Mouse (Mus musculus): ENCODE measurements around the gene Kcne2.

Gene Kcne2

DNA sequence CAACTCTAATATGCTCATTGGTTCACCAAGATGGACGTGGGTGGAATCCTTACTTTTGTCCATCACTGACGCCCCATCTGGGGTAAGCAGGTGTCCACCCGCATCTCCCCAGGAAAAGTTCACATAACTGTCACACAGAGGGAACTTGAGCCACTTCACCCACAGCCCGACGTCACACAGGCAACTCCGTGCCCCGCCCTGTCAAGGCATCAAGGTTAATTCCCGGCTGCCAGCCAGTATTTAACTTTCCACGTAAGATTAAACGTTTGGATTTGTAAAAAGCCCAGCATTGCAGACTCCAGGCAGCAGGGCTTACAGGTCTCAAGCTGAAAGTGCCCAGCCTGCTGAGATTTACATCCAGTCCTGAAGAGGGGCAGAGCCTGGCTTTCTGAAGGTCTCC, at the start of gene Kcne2:
TSS of gene Kcne2 (plus strand) at position 289 of the 400 bp plus-strand sequence.
- no peak for DNase-seq (ENCODE audit: low spot score)

- DNase-seq (ENCODE audit: low spot score): no peak
These were observed 46.3 kb upstream of the Kcne2 start for GRCm38 (mm10) chr16:92245909-92246308.

- no peak for DNase-seq (ENCODE audit: low spot score)
These were observed 45.2 kb upstream of the Kcne2 start for GRCm38 (mm10) chr16:92246974-92247373.

DNA sequence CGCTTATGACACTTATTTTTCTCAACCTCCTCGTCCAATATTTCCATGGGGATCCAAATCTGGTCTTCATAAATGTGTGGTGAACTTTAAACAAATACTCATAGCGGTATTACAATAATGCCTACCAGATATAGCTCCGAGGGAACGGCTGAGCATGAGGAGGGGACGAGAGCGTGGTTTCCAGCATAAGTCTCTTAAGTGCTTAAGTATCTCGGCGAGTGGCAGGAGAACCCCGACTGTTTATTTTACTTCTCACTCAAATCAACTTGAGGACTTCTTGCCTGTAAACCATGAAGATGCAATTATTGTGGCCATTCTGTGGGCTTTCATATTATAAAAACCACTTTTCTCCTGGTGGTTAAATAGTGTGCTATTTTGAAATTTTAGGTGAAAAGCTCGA, 44.5 kb upstream of the Kcne2 start:
- no peak for DNase-seq (ENCODE audit: low spot score)

- DNase-seq (ENCODE audit: low spot score): no peak
These were observed 42.5 kb upstream of the Kcne2 start for GRCm38 (mm10) chr16:92249681-92250080.

DNA sequence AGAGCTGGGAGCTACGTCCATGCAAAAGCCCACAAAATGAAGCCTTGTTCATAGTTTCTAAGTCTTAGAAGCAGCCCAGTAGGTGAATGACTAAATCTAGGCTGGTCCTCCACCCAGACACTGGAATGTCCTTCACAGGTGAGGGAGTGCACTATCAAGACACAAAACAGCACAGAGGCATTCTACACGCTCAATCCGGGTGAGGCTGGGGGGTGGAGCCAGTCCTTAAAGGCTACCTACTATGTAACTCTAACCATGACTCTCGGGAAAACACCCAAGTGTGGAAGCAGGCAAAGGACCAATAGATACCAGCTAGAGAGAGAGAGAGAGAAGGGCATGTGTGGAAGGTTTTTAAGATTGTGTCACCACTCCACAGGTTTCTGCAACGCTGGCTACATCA, 41.7 kb upstream of the Kcne2 start:
- no peak for DNase-seq (ENCODE audit: low spot score)

DNA sequence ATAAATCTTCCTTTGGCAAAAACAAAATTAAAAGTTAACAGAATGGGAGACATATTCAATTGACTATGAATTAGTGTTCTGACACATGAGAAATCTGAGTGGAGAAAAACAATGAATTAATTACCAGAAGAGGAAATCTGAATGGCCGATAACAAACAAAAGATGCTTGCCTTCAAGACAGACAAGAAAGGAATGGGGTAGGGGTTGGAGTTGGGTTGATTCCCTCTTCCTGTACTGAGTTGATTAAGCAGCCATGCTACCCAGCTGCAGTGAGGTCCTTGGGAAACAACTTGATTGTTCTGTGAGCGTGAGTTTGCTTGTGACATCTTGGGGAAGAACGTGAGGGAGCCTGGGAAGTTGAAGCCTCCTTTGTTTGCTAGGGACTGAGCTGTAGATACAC, 37.9 kb upstream of the Kcne2 start:
- no peak for DNase-seq (ENCODE audit: low spot score)

DNA sequence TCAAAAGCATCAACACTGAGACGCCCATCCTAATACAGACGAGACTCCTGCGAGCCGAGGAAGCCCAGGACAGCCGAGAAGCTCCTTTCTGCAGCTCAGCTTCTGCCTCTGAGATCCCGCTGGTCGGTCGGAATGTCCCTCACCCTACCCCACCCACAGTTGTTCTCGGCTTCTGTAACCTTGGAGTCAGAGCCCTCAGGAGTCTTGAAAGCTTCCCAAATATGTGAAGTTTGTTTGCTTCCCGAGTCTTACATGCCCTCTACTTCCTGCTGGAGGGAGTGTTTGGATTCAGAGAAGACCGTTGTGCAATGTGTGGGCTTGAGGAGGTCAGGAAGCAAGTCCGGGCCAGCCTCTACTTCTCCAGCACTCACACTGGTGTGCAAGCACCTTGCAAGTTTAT, 24.3 kb upstream of the Kcne2 start:
- DNase-seq (ENCODE audit: low spot score): no peak

- no peak for DNase-seq (ENCODE audit: low spot score)
These were observed 17.7 kb upstream of the Kcne2 start for GRCm38 (mm10) chr16:92274516-92274915.

- no peak for DNase-seq (ENCODE audit: low spot score)
These were observed 16.7 kb upstream of the Kcne2 start for GRCm38 (mm10) chr16:92275526-92275925.

- no peak for DNase-seq (ENCODE audit: low spot score)
These were observed 9.5 kb upstream of the Kcne2 start for GRCm38 (mm10) chr16:92282671-92283070.

DNA sequence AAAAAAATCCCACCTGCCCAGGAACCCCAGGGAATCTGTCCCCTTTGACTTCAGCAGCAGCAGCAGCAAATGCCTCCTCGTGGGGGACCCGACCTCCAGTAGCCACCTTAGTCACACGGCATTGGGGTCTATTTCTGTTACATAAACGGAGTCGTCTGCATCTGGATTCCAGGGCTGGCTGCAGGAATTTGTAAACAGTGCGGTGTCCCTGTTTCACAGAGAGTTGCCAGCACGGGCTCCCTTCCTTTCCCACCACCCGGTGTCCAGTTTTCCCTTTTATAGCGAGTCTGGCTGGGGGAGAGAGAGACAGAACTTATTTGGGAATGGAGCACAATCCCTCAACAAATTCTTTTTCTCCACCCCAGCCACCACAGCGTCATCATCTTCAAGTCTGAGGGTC, 7.1 kb upstream of the Kcne2 start:
- no peak for DNase-seq (ENCODE audit: low spot score)

DNA sequence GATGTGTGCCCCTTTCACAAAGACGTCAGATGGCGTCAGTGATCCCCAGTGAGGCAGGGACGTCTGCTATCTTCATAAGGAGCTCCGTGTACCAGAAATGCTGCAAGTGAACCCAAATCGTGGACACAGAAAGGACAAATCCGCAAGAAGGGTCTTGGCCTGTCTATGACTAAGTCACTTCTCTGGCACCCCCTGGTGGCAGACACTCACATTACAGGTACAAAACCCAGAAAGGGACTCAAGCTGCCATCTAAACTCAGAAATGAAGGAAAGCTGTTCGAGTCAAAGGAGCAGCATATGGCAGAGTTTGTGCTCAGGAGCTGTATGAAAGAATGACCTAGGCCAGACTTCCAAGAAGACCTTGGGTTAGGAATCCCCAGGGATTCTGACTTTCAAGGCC, 5.6 kb upstream of the Kcne2 start:
- peak; percentile 59 for DNase-seq (ENCODE audit: low spot score)

GRCm38 (mm10) chr16:92288778-92289177, 3.4 kb upstream of the Kcne2 start:
- DNase-seq (ENCODE audit: low spot score): no peak

DNA sequence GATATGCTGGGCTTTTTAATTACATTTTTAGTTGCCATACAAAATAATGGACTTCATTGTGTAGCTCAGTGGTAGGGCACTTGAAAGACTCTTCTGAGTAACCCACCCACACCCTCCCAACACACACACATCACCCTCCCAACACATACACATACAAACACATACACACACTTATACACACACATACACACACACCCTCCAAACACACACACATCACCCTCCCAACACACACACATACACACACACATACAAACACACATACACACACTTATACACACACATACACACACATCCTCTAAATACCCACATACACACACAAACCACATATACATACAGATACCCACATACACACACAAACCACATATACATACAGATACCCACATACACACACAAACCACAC, 2.1 kb upstream of the Kcne2 start:
- DNase-seq (ENCODE audit: low spot score): no peak

GRCm38 (mm10) chr16:92294267-92294970, 2.2 kb downstream of the Kcne2 start:
- no peak for DNase-seq (ENCODE audit: low spot score)

DNA sequence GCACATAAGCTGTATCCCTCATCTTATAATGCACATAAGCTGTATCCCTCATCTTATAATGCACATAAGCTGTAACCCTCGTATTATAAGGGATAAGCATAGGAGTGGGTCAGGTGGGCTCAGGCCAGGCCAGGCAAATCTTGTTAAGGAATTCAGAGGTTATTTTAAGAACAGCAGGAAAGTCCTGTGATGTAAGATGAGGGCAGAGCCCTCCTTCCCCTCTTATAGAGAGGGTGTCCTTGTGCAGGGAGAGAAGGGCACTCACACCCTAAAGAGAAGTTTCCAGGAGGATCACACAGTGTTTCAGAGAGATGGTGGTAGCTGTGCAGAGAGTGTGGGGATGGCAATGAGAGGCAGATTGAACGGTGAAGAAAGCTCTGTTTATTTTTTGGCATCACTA, 3.1 kb downstream of the Kcne2 start:
- no peak for DNase-seq (ENCODE audit: low spot score)

- DNase-seq (ENCODE audit: low spot score): peak; percentile 87
These were observed 8.6 kb downstream of the Kcne2 start, which contains the start of gene Smim11 for GRCm38 (mm10) chr16:92300649-92301411. Gene Smim11, plus strand, starts transcription at chr16:92301286.

- DNase-seq (ENCODE audit: low spot score): peak; percentile 26
These were observed 9.2 kb downstream of the Kcne2 start for GRCm38 (mm10) chr16:92301412-92301806.

- DNase-seq (ENCODE audit: low spot score): no peak
These were observed 9.8 kb downstream of the Kcne2 start for GRCm38 (mm10) chr16:92301989-92302388.

GRCm38 (mm10) chr16:92302506-92302905, 10.3 kb downstream of the Kcne2 start:
- no peak for DNase-seq (ENCODE audit: low spot score)

DNA sequence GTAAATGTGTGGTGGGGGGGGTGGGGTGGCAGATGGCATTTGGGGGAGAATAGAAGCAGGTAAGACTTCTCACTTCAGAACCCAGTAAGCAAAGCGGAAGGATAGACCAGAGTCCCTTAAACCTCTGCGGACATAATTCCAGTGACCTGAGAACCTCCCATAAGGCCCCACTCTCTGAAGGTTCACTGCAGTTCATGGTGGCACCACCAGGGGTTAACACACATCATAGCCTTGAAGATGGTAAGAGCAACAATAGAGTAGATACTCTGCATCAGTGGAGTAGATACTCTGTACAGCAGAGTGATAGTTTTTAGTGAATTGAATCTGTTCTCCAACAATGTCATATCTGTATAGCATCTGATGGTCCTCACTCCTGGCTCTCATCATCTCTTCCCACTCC, 13.3 kb downstream of the Kcne2 start:
- DNase-seq (ENCODE audit: low spot score): no peak

GRCm38 (mm10) chr16:92307947-92308346, 15.8 kb downstream of the Kcne2 start:
- no peak for DNase-seq (ENCODE audit: low spot score)

DNA sequence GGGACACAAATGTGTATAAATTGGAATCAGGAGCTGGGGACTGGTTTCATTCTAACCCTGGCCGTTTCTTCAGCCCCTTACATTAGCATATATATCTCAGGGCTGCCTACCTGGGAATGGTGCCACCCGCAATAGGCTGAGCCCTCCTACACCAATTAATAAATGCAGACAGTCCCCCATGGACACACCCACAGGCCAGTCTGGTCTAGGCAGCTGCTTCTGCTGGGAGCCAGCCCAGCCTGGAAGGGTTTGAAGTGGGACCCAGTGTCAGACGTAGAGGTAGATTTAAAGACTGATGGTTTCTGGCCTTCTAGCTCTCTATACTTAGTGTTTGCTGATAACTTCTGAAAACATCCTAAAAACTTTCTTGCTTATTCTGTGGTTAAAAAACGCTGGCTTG, 16.9 kb downstream of the Kcne2 start:
- no peak for DNase-seq (ENCODE audit: low spot score)

Measured in spleen, adult 12 weeks (tissue).